Mouse (Mus musculus): ENCODE data around the gene Rtp3. TPM values are rescaled to one million over a fixed set of nuclear protein-coding genes. Genes with fewer than 3 reads are reported as not detected.
A peak's percentile ranks its signal among the peaks of the same experiment; 100 is the strongest.

Rtp3 gene
- total RNA-seq (2021), result 3.5 and 10.0 TPM in 2 replicates
- long read RNA-seq, experiment 1, result 0 reads
- long read RNA-seq, experiment 2, partial matches to known transcripts, result 0 of 1 reads
- long read RNA-seq, experiment 2, other reads (novel, unspliced or antisense), result 0 of 1 reads

- DNase-seq, result no peak
Observed at GRCm38 (mm10) chr9:110990204-110990603, at the start of gene Rtp3. Rtp3 (minus strand) TSS chr9:110990583.

GRCm38 (mm10) chr9:111039966-111040365 is 49.6 kb upstream of the Rtp3 start:
- DNase-seq, result peak; percentile 74

DNA sequence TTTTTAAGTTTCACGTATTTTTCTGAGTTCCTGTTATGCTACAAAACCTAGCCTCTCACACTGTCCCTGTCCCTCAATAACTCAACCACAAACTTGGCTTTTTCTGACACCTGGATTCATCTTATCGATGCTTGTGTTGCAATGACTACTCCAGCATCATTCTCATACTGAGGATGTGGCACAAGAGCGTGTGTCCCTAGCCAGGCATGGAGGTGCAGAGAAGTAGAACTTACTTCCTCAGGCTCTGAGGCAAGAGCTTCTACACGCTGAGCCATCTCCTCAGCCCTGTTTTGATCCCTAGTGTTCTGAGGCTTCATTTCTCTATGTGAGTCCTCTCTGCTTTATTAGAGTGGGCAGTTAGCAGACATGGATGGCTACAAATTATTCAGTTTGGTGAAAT is 43.3 kb upstream of the Rtp3 start:
- no peak for DNase-seq

- DNase-seq, result no peak
Observed at GRCm38 (mm10) chr9:111026791-111027190, 36.4 kb upstream of the Rtp3 start.

DNA sequence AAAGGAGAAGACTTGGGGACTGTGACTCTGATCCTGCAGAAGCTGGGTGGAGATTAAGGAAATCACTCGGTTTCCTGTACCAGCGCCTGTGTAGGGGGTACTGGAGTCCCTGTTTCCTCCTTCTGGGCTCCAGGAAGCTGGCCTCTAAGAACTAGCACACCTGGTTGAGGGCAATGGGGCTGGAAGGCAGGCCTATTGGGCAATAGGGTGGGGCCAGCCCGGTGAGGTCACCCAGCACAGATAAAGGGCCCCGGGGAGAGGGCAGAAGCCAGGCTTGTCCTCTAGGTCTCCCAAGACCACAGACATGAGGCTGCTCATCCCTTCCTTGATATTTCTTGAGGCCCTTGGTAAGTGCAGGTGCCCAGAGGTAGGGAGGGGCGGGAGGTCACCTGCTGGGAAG is 28.6 kb upstream of the Rtp3 start, which contains the start of gene Ltf:
Gene Ltf (plus strand): TSS at position 250 of the 400 bp plus-strand sequence.
- no peak for DNase-seq

- DNase-seq, result no peak
Observed at GRCm38 (mm10) chr9:111015658-111016057, 25.3 kb upstream of the Rtp3 start.

DNA sequence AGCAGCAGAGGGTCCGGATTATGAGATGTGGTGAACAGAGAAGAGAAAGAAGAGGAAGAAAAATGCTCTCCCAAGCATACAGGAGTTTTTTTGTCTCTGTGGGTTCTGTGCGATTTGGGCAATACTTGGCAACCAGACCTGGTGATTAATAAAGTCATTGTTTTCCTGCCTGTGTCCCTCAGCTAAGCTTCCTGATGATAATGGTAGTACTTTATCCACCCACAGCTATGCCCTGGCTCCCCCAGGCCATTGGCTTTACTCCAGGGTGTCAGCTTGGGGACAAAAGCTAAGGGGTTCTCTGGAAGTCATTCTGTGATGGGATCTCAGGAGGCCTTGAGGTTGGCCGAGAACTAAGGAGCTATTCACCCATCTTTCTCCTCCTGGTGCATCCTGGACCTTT is 21.7 kb upstream of the Rtp3 start:
- DNase-seq, result peak; percentile 36

- DNase-seq, result peak; percentile 39
Observed at GRCm38 (mm10) chr9:111011550-111011949, 21.2 kb upstream of the Rtp3 start.

GRCm38 (mm10) chr9:111009763-111010162 is 19.4 kb upstream of the Rtp3 start:
- DNase-seq, result no peak

DNA sequence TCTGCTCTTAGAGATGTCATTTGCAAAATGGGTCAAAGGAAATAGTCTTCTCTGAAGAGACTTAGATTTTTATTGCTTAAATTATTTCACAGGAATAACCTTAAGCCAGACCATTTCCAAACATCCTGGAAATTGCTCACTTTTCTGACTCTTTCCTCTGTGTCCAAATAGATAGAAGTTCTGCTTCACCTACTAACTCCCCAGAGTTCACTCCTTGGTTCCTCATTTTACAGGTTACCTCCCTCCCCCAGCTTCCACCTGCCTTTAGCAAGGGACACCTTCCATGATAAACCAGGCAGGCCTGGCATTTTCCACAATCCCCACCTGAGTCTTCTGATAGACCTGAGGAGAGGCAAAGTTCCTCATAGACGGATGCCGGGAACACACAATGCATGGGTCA is 16.2 kb upstream of the Rtp3 start:
- no peak for DNase-seq

- DNase-seq, result no peak
Observed at GRCm38 (mm10) chr9:111003279-111003678, 12.9 kb upstream of the Rtp3 start.

DNA sequence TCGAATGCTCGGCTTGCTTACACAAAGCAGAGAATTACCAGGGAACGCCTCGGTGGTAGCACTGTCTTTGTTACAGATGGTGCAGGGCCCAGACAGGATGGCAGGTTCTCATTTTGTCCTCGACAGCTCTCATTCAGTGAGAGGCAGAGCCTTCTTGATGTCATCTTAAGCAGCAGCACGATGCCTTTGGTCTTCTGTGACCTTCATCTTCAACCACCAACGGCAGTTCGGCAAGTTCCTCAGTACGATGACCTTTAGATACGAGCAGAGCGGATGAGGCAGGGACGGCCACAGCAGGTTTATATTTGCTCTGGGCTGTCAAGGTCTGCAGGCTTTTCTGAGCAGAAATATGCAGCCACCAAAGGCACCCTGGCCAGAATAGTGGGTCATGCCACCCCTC is 11.2 kb upstream of the Rtp3 start:
- DNase-seq, result peak; percentile 24

DNA sequence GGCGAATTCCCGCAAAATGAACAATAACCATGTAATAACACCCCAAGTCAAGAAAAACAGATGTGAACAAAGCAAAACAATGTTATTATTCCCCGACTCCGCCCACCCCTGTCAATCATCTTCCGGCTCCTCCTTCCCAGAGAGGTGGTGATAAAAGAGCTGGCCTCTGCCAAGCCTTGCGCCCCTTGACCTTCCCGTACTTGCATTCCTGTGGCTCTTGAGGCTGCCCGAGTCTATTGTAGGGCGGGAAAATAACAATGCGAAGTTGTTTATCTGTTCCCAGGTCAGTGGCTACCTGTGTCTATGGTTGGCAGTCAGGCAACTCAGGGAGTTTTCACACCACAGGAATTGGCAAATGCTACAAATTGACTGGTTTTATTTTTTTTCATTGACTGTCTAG is 9.5 kb upstream of the Rtp3 start:
- DNase-seq, result peak; percentile 59

- no peak for DNase-seq
Observed at GRCm38 (mm10) chr9:110999056-110999455, 8.7 kb upstream of the Rtp3 start.

DNA sequence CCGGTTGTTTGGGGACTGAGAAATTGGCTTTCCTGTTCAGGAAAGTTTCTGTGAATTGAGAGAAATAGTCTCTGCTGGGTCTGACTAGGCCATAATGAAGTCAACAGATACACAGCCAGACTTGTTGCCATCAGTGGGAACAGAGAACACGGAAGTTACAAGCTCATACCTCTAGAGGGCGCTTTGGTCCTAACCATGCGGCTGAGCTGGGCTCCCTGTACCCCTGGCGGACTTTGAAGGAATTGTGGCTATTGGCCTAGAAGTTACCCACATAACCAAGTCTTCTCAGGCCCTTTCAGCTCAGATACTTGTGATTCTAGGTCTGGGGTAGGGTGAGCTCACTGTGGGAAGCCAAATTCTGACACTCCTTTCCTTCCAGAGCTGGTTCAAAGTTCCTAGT is 6.9 kb upstream of the Rtp3 start:
- DNase-seq, result peak; percentile 89

- DNase-seq, result peak; percentile 84
Observed at GRCm38 (mm10) chr9:110994716-110995172, 4.4 kb upstream of the Rtp3 start.

DNA sequence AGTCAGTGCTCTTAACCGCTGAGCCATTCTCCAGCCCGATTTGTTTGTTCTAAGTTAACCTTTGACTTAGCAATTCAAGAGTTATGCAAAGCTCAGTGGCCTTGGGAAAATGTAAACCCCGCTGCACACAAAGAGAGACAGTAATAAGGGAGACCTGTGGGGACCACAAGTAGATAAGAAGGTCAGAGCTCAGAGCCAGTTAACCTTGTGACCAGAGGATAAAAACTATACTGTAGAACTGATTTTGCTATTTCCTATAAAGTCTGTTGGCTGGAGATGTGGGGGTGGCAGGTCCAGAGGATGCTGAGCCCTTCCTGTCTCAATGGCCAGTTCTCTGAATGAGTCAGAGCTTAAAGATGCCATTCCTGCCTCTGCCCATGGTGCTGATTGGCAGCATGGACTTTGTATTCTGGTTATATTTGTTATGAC is 2.9 kb upstream of the Rtp3 start:
- peak; percentile 36 for DNase-seq

GRCm38 (mm10) chr9:110989543-110989942 is 840 bp downstream of the Rtp3 start:
- no peak for DNase-seq

GRCm38 (mm10) chr9:110989141-110989540 is 1.2 kb downstream of the Rtp3 start:
- no peak for DNase-seq

- no peak for DNase-seq
Observed at GRCm38 (mm10) chr9:110988078-110988477, 2.3 kb downstream of the Rtp3 start.

GRCm38 (mm10) chr9:110987331-110987730 is 3.1 kb downstream of the Rtp3 start:
- no peak for DNase-seq

GRCm38 (mm10) chr9:110985951-110986350 is 4.4 kb downstream of the Rtp3 start:
- DNase-seq, result no peak

- no peak for DNase-seq
Observed at GRCm38 (mm10) chr9:110985541-110985940, 4.8 kb downstream of the Rtp3 start.

GRCm38 (mm10) chr9:110984096-110984495 is 6.3 kb downstream of the Rtp3 start:
- no peak for DNase-seq

DNA sequence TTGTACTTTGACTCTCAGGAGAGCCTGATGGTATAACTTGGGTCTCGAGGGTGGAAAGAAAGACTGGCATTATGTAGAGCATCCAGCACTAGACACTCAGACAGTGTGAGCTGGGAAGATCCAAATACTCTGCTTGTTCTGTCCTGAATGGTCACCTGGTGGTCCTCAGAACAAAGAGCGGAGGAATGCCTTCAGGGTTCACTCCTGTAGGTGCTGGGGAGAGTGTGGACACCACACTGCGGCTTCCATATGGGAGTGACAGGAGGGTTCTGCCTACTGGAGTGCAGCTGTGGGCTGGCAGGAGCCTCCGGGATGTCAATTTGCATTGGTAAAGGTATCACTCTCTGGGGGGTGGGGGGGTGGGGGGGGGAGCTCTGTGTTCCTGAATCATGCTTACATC is 8.0 kb downstream of the Rtp3 start:
- DNase-seq, result no peak

Data from adrenal gland, postnatal 14 days (tissue).